Mouse (Mus musculus) hindbrain, embryonic 14.5 days (tissue): ENCODE results near the gene P4ha2. TPM values are rescaled to one million over a fixed set of nuclear protein-coding genes. Genes with fewer than 3 reads are reported as not detected.

ENCODE experiments used
- ATAC-seq: fragments of 200-750 bp; cut with Nextera tagmentation; 2 replicates; pipeline ENCODE4 v1.8.0; 2017; ENCODE audit warnings: moderate number of reproducible peaks, mild to moderate bottlenecking, moderate TSS enrichment, moderate library complexity; ENCODE audit not compliant: low FRiP score
- DNase-seq: peaks from one replicate; pipeline ENCODE4 v3.0.0-alpha.2; 2015; ENCODE audit warnings: low spot score
- H3K27ac ChIP-seq: fragments of 300-500 bp; sonication (generic); 2 replicates; pipeline ENCODE4 v1.5.1; 2014; ENCODE audit warnings: mild to moderate bottlenecking, moderate library complexity
- H3K27me3 ChIP-seq: fragments of 300-500 bp; sonication (generic); 2 replicates; pipeline ENCODE4 v1.6.1; 2014; ENCODE audit warnings: mild to moderate bottlenecking, low read length, mixed read lengths; ENCODE audit not compliant: control insufficient read depth, insufficient read depth
- H3K36me3 ChIP-seq: fragments of 300-500 bp; sonication (generic); replicated peaks from 2 replicates; pipeline ENCODE4 v1.6.1; 2014; ENCODE audit not compliant: control insufficient read depth, insufficient read depth
- H3K4me1 ChIP-seq: fragments of 300-500 bp; sonication (generic); replicated peaks from 2 replicates; pipeline ENCODE4 v1.6.1; 2014; ENCODE audit warnings: antibody characterized with exemption, low read length, mixed read lengths; ENCODE audit not compliant: control insufficient read depth, insufficient read depth
- H3K4me2 ChIP-seq: fragments of 300-500 bp; sonication (generic); replicated peaks from 2 replicates; pipeline ENCODE4 v1.6.1; 2014; ENCODE audit warnings: mild to moderate bottlenecking, moderate library complexity
- H3K4me3 ChIP-seq: fragments of 300-500 bp; sonication (generic); replicated peaks from 2 replicates; pipeline ENCODE4 v1.5.1; 2014; ENCODE audit warnings: mild to moderate bottlenecking, low read length
- H3K9ac ChIP-seq: fragments of 300-500 bp; sonication (generic); 2 replicates; pipeline ENCODE4 v1.6.1; 2014
- H3K9me3 ChIP-seq: fragments of 300-500 bp; sonication (generic); 2 replicates; pipeline ENCODE4 v1.6.1; 2016; ENCODE audit warnings: low read length; ENCODE audit not compliant: control insufficient read depth
- WGBS: fragments of 180-500 bp; shearing (Covaris S2); extraction: QIAGEN DNeasy Blood & Tissue Kit; methylation state at CpG from one replicate; pipeline ENCODE4 v1.1.7; 2014; 5-methylcytosine and 5-hydroxymethylcytosine counted together
- polyA plus RNA-seq: library from polyadenylated mRNA; unstranded; fragments of >200 nt; fragmentation: Nextera tagmentation; extraction: Ambion mirVana; gene quantifications from 2 replicates; pipeline ENCODE4 v1.2.1, GENCODE M21; 2014

P4ha2 gene
- polyA plus RNA-seq, 1 experiment from 2014 or later = 10.4 TPM

- ATAC-seq (peak; percentile 49; the same call in 1 of the 2 replicates), DNase-seq (no peak)
- Histone ChIP-seq H3K4me3 (no peak overlapping the region), H3K9me3 (no peaks in the 10 kb centered on the region), H3K9ac (no peak overlapping the region), H3K4me1 (peaks cover 16% of the 10 kb centered on the region), H3K4me2 (no peak overlapping the region), H3K36me3 (no peaks in the 10 kb centered on the region), H3K27me3 (no peaks in the 10 kb centered on the region), H3K27ac (peak overlapping the region; percentile 62)
- WGBS = 17% methylated on average over 6 of the region's 6 CpGs
Measured at GRCm38 (mm10) chr11:54058643-54059042, 41.3 kb upstream of the P4ha2 start.

GRCm38 (mm10) chr11:54059526-54059925 lies 40.4 kb upstream of the P4ha2 start:
- Histone ChIP-seq H3K4me2 (no peak overlapping the region), H3K9ac (0 out of 2 replicates have a peak overlapping the region, but pooled peaks have one; percentile 11), H3K4me1 (peaks cover 16% of the 10 kb centered on the region), H3K4me3 (no peak overlapping the region), H3K9me3 (no peaks in the 10 kb centered on the region), H3K36me3 (no peaks in the 10 kb centered on the region), H3K27me3 (no peaks in the 10 kb centered on the region), H3K27ac (peak overlapping the region; percentile 62; the same call in 1 of the 2 replicates)
- DNase-seq (no peak), ATAC-seq (no peak)
- WGBS = 42% methylated on average over 1 of the region's 1 CpGs

GRCm38 (mm10) chr11:54060316-54060715 lies 39.6 kb upstream of the P4ha2 start:
- Histone ChIP-seq H3K9ac (no peak overlapping the region), H3K27ac (no peak overlapping the region), H3K4me1 (peaks cover 16% of the 10 kb centered on the region), H3K36me3 (no peaks in the 10 kb centered on the region), H3K9me3 (no peaks in the 10 kb centered on the region), H3K4me3 (no peak overlapping the region), H3K4me2 (no peak overlapping the region), H3K27me3 (no peaks in the 10 kb centered on the region)
- DNase-seq (no peak), ATAC-seq (no peak)
- WGBS = 53% methylated on average over 9 of the region's 9 CpGs

GRCm38 (mm10) chr11:54062086-54062752 lies 37.7 kb upstream of the P4ha2 start:
- no peaks in the 10 kb centered on the region for H3K27me3 ChIP-seq
- no peak overlapping the region for H3K4me2 ChIP-seq
- ATAC-seq (no peak), DNase-seq (no peak)
- no peak overlapping the region for H3K9ac ChIP-seq
- H3K9me3 ChIP-seq = no peaks in the 10 kb centered on the region
- no peaks in the 10 kb centered on the region for H3K36me3 ChIP-seq
- no peak overlapping the region for H3K4me3 ChIP-seq
- WGBS = 67% methylated on average over 12 of the region's 12 CpGs
- H3K27ac ChIP-seq = 0 out of 2 replicates have a peak overlapping the region, but pooled peaks have one; percentile 6
- H3K4me1 ChIP-seq = peaks cover 19% of the 10 kb centered on the region

- no peaks in the 10 kb centered on the region for H3K36me3 ChIP-seq
- H3K27me3 ChIP-seq = no peaks in the 10 kb centered on the region
- H3K4me2 ChIP-seq = no peak overlapping the region
- DNase-seq (no peak), ATAC-seq (no peak)
- 77% methylated on average over 9 of the region's 9 CpGs for WGBS
- H3K4me3 ChIP-seq = no peak overlapping the region
- no peaks in the 10 kb centered on the region for H3K9me3 ChIP-seq
- peaks cover 25% of the 10 kb centered on the region for H3K4me1 ChIP-seq
- no peak overlapping the region for H3K9ac ChIP-seq
- 0 out of 2 replicates have a peak overlapping the region, but pooled peaks have one; percentile 6 for H3K27ac ChIP-seq
Measured at GRCm38 (mm10) chr11:54062753-54063471, 37.0 kb upstream of the P4ha2 start.

GRCm38 (mm10) chr11:54063472-54063775 lies 36.5 kb upstream of the P4ha2 start:
- no peaks in the 10 kb centered on the region for H3K36me3 ChIP-seq
- peaks cover 21% of the 10 kb centered on the region for H3K4me1 ChIP-seq
- no peak overlapping the region for H3K4me2 ChIP-seq
- no peaks in the 10 kb centered on the region for H3K9me3 ChIP-seq
- ATAC-seq (no peak), DNase-seq (no peak)
- H3K4me3 ChIP-seq = no peak overlapping the region
- WGBS = 92% methylated on average over 10 of the region's 10 CpGs
- no peak overlapping the region for H3K9ac ChIP-seq
- no peak overlapping the region for H3K27ac ChIP-seq
- no peaks in the 10 kb centered on the region for H3K27me3 ChIP-seq

- DNase-seq = no peak
- ATAC-seq = no peak
- H3K4me3 ChIP-seq = no peak overlapping the region
- no peaks in the 10 kb centered on the region for H3K36me3 ChIP-seq
- no peak overlapping the region for H3K27ac ChIP-seq
- no peak overlapping the region for H3K4me2 ChIP-seq
- peaks cover 2% of the 10 kb centered on the region; the same call in 1 of the 2 replicates for H3K27me3 ChIP-seq
- H3K9me3 ChIP-seq = no peaks in the 10 kb centered on the region
- H3K4me1 ChIP-seq = peaks cover 18% of the 10 kb centered on the region
- no peak overlapping the region for H3K9ac ChIP-seq
- WGBS = 76% methylated on average over 3 of the region's 3 CpGs
Measured at GRCm38 (mm10) chr11:54064412-54064978, 35.4 kb upstream of the P4ha2 start.

- Histone ChIP-seq H3K27me3 (peaks cover 6% of the 10 kb centered on the region; the same call in 1 of the 2 replicates), H3K27ac (no peak overlapping the region), H3K9me3 (no peaks in the 10 kb centered on the region), H3K9ac (no peak overlapping the region), H3K4me2 (no peak overlapping the region), H3K4me3 (no peak overlapping the region), H3K36me3 (no peaks in the 10 kb centered on the region), H3K4me1 (peaks cover 11% of the 10 kb centered on the region)
- no peak for DNase-seq
- no peak for ATAC-seq
- 91% methylated on average over 12 of the region's 12 CpGs for WGBS
Measured at GRCm38 (mm10) chr11:54065106-54065914, 34.6 kb upstream of the P4ha2 start.

- no peaks in the 10 kb centered on the region for H3K9me3 ChIP-seq
- no peak overlapping the region for H3K9ac ChIP-seq
- no peak overlapping the region for H3K4me3 ChIP-seq
- no peaks in the 10 kb centered on the region for H3K36me3 ChIP-seq
- no peak overlapping the region for H3K4me2 ChIP-seq
- no peak overlapping the region for H3K27ac ChIP-seq
- ATAC-seq (no peak), DNase-seq (no peak)
- H3K4me1 ChIP-seq = peaks cover 11% of the 10 kb centered on the region; the same call in 1 of the 2 replicates
- WGBS = 92% methylated on average over 4 of the region's 4 CpGs
- peaks cover 6% of the 10 kb centered on the region; the same call in 1 of the 2 replicates for H3K27me3 ChIP-seq
Measured at GRCm38 (mm10) chr11:54065915-54066178, 34.0 kb upstream of the P4ha2 start.
